Comparison of ENCODE assay signal across 19 mouse cellular contexts in genomic region chr11:108317878-108318277, GRCm38 (mm10). TPM values are rescaled to one million over a fixed set of nuclear protein-coding genes. Genes with fewer than 3 reads are reported as not detected.
"Had no signal": no experiment of that assay in that cellular context is flagged by ENCODE, and none has a peak within 500 bp of the region (broad histone marks: within the 10 kb centered on the region; RNA-seq: fewer than 3 reads in every experiment).

No protein-coding gene starts in this region.

- H3K27me3 ChIP-seq: liver, embryonic 12.5 days; midbrain, embryonic 12.5 days; neural tube, embryonic 13.5 days; neural tube, embryonic 15.5 days had no signal

- DNase-seq: lung, embryonic 14.5 days; lung, postnatal 10 days; midbrain, embryonic 14.5 days; retina, postnatal 1 day; right cerebral cortex, adult 18-20 months; right cerebral cortex, postnatal 25 days; right cerebral cortex, postnatal 4 days; spleen, adult 18-20 months had no signal

- H3K27ac ChIP-seq: liver, embryonic 12.5 days; liver, embryonic 14.5 days; midbrain, embryonic 10.5 days; midbrain, embryonic 12.5 days; neural tube, embryonic 13.5 days; neural tube, embryonic 15.5 days had no signal

- H3K9ac ChIP-seq: liver, embryonic 12.5 days; liver, embryonic 14.5 days; lung, embryonic 14.5 days; midbrain, embryonic 12.5 days; neural tube, embryonic 13.5 days; neural tube, embryonic 15.5 days had no signal

- H3K4me1 ChIP-seq: midbrain, embryonic 12.5 days had no signal

- H3K4me2 ChIP-seq: liver, embryonic 12.5 days; lung, embryonic 14.5 days; midbrain, embryonic 12.5 days; neural tube, embryonic 13.5 days; neural tube, embryonic 15.5 days had no signal

- ATAC-seq: liver, embryonic 12.5 days; midbrain, embryonic 16.5 days had no signal

- H3K4me3 ChIP-seq: liver, embryonic 12.5 days; midbrain, embryonic 10.5 days; midbrain, embryonic 12.5 days; myocyte; neural tube, embryonic 13.5 days; neural tube, embryonic 15.5 days had no signal

- H3K36me3 ChIP-seq: liver, embryonic 12.5 days; midbrain, embryonic 10.5 days; midbrain, embryonic 12.5 days; neural tube, embryonic 13.5 days; neural tube, embryonic 15.5 days had no signal

- H3K9me3 ChIP-seq: liver, embryonic 12.5 days; midbrain, embryonic 10.5 days; midbrain, embryonic 12.5 days; neural tube, embryonic 13.5 days; neural tube, embryonic 15.5 days had no signal

RNA-seq across cellular contexts. Expression of gene Apoh, which starts 25.3 kb away (rescaled TPM):
- total RNA-seq: megakaryocyte, adult 5-6 weeks; megakaryocyte-erythroid progenitor cell, adult 5-6 weeks had no signal
- polyA plus RNA-seq: midbrain, embryonic 10.5 days; midbrain, embryonic 12.5 days; neural tube, embryonic 11.5 days had no signal
